Mouse (Mus musculus) liver, adult 2 months (tissue): ENCODE data around the gene Smpd1. TPM values are rescaled to one million over a fixed set of nuclear protein-coding genes. Genes with fewer than 3 reads are reported as not detected.

Source experiments
- DNase-seq: peaks from one replicate; pipeline ENCODE4 v3.0.0-alpha.2; 2011; ENCODE audit warnings: low read depth, low spot score; ENCODE audit errors: extremely low read depth
- H3K27ac ChIP-seq: fragments of 200-500 bp; replicated peaks from 2 replicates; pipeline ENCODE4 v1.5.1; 2012; ENCODE audit warnings: low read depth, mild to moderate bottlenecking, control low read depth, inconsistent platforms, low read length; ENCODE audit not compliant: insufficient read depth
- H3K27me3 ChIP-seq: fragments of 200-500 bp; 2 replicates; pipeline ENCODE4 v1.6.1; 2012; ENCODE audit warnings: mild to moderate bottlenecking, moderate library complexity, low read length, inconsistent platforms; ENCODE audit not compliant: control insufficient read depth, insufficient read depth
- H3K36me3 ChIP-seq: fragments of 200-500 bp; 2 replicates; pipeline ENCODE4 v1.6.1; 2012; ENCODE audit warnings: low read length, inconsistent platforms; ENCODE audit not compliant: control insufficient read depth, insufficient read depth
- H3K4me1 ChIP-seq: fragments of 200-500 bp; 2 replicates; pipeline ENCODE4 v1.6.1; 2011; ENCODE audit warnings: low read length; ENCODE audit not compliant: control insufficient read depth, insufficient read depth
- H3K4me3 ChIP-seq: fragments of 200-500 bp; 2 replicates; pipeline ENCODE4 v1.5.1; 2011; ENCODE audit warnings: low read depth, mild to moderate bottlenecking, control low read depth, low read length, moderate library complexity; ENCODE audit not compliant: insufficient read depth
- H3K79me2 ChIP-seq: fragments of 200-500 bp; 2 replicates; pipeline ENCODE4 v1.6.1; 2012; ENCODE audit warnings: inconsistent platforms, mild to moderate bottlenecking, low read length, moderate library complexity; ENCODE audit not compliant: control insufficient read depth, insufficient read depth
- H3K9ac ChIP-seq: fragments of 200-500 bp; 2 replicates; pipeline ENCODE4 v1.6.1; 2012; ENCODE audit warnings: low read depth, mild to moderate bottlenecking, control low read depth, inconsistent platforms, low read length
- CTCF ChIP-seq: fragments of 200-500 bp; IDR thresholded peaks from 2 replicates; pipeline ENCODE4 v1.5.1; 2011; ENCODE audit warnings: low read depth, low read length, control low read depth
- POLR2A ChIP-seq: fragments of 200-500 bp; IDR thresholded peaks from 2 replicates; pipeline ENCODE4 v1.6.1; 2011; ENCODE audit warnings: low read length, control low read depth; ENCODE audit not compliant: insufficient read depth; ENCODE audit errors: extremely low read depth
- WGBS: fragments of 180-500 bp; shearing (Covaris S2); methylation state at CpG from one replicate; pipeline ENCODE4 v1.1.7; 2018; 5-methylcytosine and 5-hydroxymethylcytosine counted together
- polyA plus RNA-seq: library from polyadenylated mRNA; depleted of rRNA; stranded (reverse); fragments of >200 nt; gene quantifications from 2 replicates; pipeline ENCODE4 v1.2.3, GENCODE M21; 2012; rRNA removed
- total RNA-seq: library from RNA; depleted of rRNA; stranded (reverse); fragments of >200 nt; gene quantifications from 2 replicates; pipeline ENCODE4 v1.2.3, GENCODE M21; 2014; rRNA removed

Smpd1 gene
- total RNA-seq (33.1 and 38.1 TPM in 2 replicates), polyA plus RNA-seq (48.4 and 51.9 TPM in 2 replicates)

DNA sequence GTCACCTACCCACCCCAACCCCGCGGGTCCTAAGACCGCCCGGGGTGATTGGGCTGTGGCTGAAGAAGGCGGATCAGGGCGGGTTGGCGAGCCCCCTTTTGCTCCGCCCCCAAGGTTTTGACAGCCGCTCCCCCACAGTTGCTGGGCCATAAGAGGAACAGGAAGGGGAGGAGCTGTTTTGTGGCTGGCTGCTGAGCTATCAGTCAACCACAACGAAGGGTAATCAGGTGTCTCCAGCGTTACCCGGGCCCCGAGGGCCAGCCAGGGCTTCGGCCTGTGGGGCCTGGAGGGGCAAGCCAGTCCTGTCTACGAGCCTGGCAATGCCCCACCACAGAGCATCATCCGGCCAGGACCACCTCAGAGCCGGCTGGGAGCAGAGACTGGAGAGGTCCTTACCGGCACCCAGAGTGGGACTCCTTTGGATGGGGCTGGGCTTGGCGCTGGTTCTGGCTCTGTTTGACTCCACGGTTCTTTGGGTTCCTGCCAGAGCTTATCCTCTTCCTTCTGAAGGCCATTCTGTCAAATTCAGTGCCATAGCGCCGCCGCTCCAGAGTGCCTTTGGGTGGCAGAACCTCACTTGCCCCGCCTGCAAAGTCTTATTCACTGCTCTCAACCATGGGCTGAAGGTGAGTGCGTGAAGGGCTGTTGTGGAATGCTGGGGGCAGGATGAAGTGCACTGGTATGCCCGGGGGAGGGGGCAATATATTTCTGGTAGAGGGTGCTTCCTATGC is at the start of gene Smpd1:
Gene Smpd1 (plus strand): TSS at position 149 of the 731 bp plus-strand sequence.
- 1% methylated on average over 26 of the region's 26 CpGs for WGBS
- Histone ChIP-seq H3K36me3 (0 out of 2 replicates have a peak, but pooled peaks cover 2% of the 10 kb centered on the region), H3K27ac (peak within 1 kb of the TSS; percentile 87), H3K79me2 (peaks cover 3% of the 10 kb centered on the region; the same call in 1 of the 2 replicates), H3K4me1 (peaks cover 10% of the 10 kb centered on the region), H3K9ac (peak within 1 kb of the TSS; percentile 90), H3K4me3 (peak within 1 kb of the TSS; percentile 90), H3K27me3 (no peaks in the 10 kb centered on the region)
- TF ChIP-seq POLR2A: peak; percentile 43; the same call in 1 of the 2 replicates
- no peak for TF ChIP-seq CTCF
- peak; percentile 91 for DNase-seq

DNA sequence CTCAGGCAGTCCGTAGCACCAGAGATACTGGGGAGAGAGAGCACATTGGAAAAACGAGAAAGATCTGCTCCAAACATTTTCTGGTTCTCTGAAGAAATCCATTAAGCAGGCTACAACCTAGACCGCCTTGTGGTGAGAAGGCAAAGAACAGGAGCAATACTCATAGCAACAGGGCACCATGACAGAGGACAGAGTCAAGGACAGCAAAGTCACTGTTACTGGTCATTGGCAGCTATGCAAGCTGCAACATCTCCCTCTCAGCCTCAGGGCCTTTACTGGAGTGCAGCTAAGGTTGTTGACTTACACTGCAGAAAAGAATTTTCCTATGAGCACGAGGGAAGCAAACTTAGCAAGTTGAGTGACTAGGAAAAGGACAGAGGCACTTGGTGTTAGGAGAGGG is 46.9 kb upstream of the Smpd1 start:
- Histone ChIP-seq H3K4me3 (no peak overlapping the region), H3K9ac (no peak overlapping the region), H3K79me2 (no peaks in the 10 kb centered on the region), H3K4me1 (no peaks in the 10 kb centered on the region), H3K27ac (no peak overlapping the region), H3K36me3 (no peaks in the 10 kb centered on the region), H3K27me3 (no peaks in the 10 kb centered on the region)
- WGBS: 64% methylated on average over 4 of the region's 4 CpGs
- no peak for TF ChIP-seq CTCF
- no peak for TF ChIP-seq POLR2A
- no peak for DNase-seq

DNA sequence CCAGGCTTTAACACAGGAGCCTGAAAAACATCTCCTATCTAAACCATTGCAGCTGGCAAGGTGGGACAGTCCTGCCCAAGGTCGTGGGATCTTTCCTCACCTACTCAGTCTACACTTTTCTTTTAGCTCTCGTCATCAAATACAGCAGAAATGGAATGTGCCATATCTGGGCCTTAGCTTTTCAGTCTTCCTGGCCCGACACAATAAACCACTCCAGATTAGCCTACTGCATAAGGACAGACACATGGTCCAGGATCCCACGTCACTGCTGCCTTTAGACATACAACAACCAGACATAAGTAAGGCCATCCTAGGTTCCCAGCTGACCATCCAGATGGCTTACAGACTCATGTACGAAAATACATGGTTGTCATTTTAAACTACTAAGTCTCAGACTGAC is 44.0 kb upstream of the Smpd1 start:
- WGBS: 85% methylated on average over 5 of the region's 5 CpGs
- DNase-seq: no peak
- no peaks in the 10 kb centered on the region for H3K27me3 ChIP-seq
- H3K4me3 ChIP-seq: no peak overlapping the region
- H3K27ac ChIP-seq: no peak overlapping the region
- no peak overlapping the region for H3K9ac ChIP-seq
- TF ChIP-seq CTCF (no peak), POLR2A (no peak)
- H3K4me1 ChIP-seq: no peaks in the 10 kb centered on the region
- no peaks in the 10 kb centered on the region for H3K36me3 ChIP-seq
- no peaks in the 10 kb centered on the region for H3K79me2 ChIP-seq

DNA sequence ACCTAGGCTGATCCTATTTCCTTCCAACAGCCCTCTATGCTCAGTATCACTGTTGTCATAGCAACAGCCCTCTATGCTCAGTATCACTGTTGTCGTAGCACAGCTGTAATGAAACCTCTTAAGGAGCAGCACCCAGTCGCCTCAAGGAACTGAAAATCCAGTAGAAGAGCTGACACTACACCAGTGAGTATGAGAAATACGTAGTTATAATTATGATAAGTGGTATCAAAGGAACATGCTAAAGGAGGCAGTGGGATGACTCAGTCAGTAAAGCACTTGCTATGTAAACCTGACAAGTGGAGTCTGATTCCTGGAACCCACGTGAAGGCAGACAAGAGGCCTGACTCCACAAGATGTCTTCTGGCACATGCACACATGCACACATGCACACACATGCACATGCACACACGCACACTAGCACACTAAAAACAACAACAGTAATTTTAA is 40.3 kb upstream of the Smpd1 start:
- H3K36me3 ChIP-seq: no peaks in the 10 kb centered on the region
- no peak overlapping the region for H3K27ac ChIP-seq
- no peak overlapping the region for H3K4me3 ChIP-seq
- no peaks in the 10 kb centered on the region for H3K79me2 ChIP-seq
- H3K4me1 ChIP-seq: no peaks in the 10 kb centered on the region
- no peak for DNase-seq
- H3K27me3 ChIP-seq: no peaks in the 10 kb centered on the region
- H3K9ac ChIP-seq: no peak overlapping the region
- TF ChIP-seq CTCF (no peak), POLR2A (no peak)
- 54% methylated on average over 5 of the region's 5 CpGs for WGBS

DNA sequence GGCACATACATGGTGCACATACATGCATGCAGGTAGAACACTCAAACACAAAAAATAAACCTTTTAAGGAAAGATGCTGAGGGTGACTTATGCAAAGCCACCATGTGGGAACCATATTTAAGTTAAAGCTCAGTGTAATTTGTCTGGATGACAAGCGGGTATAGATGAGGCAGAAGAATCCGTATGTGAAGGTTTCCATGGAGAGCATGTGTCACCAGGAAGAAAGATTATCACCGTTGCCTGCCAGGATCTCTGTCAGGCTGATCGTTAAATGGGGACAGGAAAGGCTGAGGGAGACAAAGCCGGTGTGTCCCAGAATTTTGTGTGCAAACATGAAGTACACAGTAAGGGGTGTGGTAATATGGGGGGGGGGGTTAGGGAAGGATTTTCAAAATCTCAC is 39.6 kb upstream of the Smpd1 start:
- no peaks in the 10 kb centered on the region for H3K4me1 ChIP-seq
- no peak for DNase-seq
- no peaks in the 10 kb centered on the region for H3K36me3 ChIP-seq
- no peak overlapping the region for H3K27ac ChIP-seq
- 56% methylated on average over 5 of the region's 5 CpGs for WGBS
- no peak overlapping the region for H3K4me3 ChIP-seq
- TF ChIP-seq CTCF: no peak
- no peak for TF ChIP-seq POLR2A
- H3K79me2 ChIP-seq: no peaks in the 10 kb centered on the region
- no peak overlapping the region for H3K9ac ChIP-seq
- H3K27me3 ChIP-seq: no peaks in the 10 kb centered on the region

DNA sequence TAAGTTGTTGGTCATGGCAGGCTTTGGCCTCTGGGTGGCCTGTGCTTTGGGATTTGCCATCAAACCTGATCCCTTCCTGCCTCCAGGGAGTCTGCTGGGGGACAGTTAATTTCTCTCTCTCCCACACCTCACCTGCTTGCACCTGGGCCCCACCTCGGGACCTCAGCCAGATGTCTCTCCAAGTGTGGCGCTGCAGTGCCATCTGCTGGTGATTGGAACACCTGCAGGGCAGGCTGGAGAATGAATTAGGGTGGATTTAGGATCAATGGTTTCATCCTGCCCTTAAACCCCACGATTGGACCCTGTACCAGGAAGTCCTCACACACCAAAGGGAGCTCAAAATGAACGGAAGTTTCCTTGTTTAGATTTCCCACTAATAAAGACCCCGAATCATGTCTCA is 39.0 kb upstream of the Smpd1 start:
- WGBS: 2% methylated on average over 5 of the region's 5 CpGs

More for the DNA sequence above, 39.0 kb upstream of the Smpd1 start:
- DNase-seq: peak; percentile 24
- Histone ChIP-seq H3K27me3 (no peaks in the 10 kb centered on the region), H3K4me3 (no peak overlapping the region), H3K36me3 (no peaks in the 10 kb centered on the region), H3K27ac (no peak overlapping the region), H3K79me2 (no peaks in the 10 kb centered on the region), H3K9ac (no peak overlapping the region), H3K4me1 (no peaks in the 10 kb centered on the region)
- TF ChIP-seq CTCF (peak; percentile 93), POLR2A (no peak)
